Mouse (Mus musculus) kidney, postnatal 0 days (tissue): ENCODE measurements at regions not wholly inside any gene's neighbourhood (a gene's known extent, or its start where the extent isn't known, plus 50 kb on each side); places are given as distances from the start of the nearest gene placed in this dataset.

Experiments
- ATAC-seq: fragments of 200-750 bp; cut with Nextera tagmentation; replicated peaks from 2 replicates; pipeline ENCODE4 v1.8.0; 2017; ENCODE audit warnings: low read depth, moderate number of reproducible peaks, moderate TSS enrichment, moderate library complexity; ENCODE audit not compliant: low FRiP score
- DNase-seq: peaks from one replicate; pipeline ENCODE4 v3.0.0-alpha.2; 2016; ENCODE audit warnings: low spot score
- H3K27ac ChIP-seq: fragments of 300-500 bp; sonication (generic); 2 replicates; pipeline ENCODE4 v1.5.1; 2014; ENCODE audit warnings: mild to moderate bottlenecking
- H3K27me3 ChIP-seq: fragments of 300-500 bp; sonication (generic); 2 replicates; pipeline ENCODE4 v1.6.1; 2014; ENCODE audit warnings: low read length, mixed read lengths; ENCODE audit not compliant: insufficient read depth
- H3K36me3 ChIP-seq: fragments of 300-500 bp; sonication (generic); 2 replicates; pipeline ENCODE4 v1.6.1; 2014; ENCODE audit warnings: low read length, mixed read lengths; ENCODE audit not compliant: insufficient read depth
- H3K4me1 ChIP-seq: fragments of 300-500 bp; sonication (generic); replicated peaks from 2 replicates; pipeline ENCODE4 v1.6.1; 2014; ENCODE audit warnings: antibody characterized with exemption, low read length, mixed read lengths; ENCODE audit not compliant: insufficient read depth
- H3K4me2 ChIP-seq: fragments of 300-500 bp; sonication (generic); 2 replicates; pipeline ENCODE4 v1.6.1; 2014; ENCODE audit warnings: mild to moderate bottlenecking, low read length, moderate library complexity, mixed read lengths
- H3K4me3 ChIP-seq: fragments of 300-500 bp; sonication (generic); replicated peaks from 2 replicates; pipeline ENCODE4 v1.5.1; 2014; ENCODE audit warnings: low read depth, low read length
- H3K9ac ChIP-seq: fragments of 300-500 bp; sonication (generic); 2 replicates; pipeline ENCODE4 v1.6.1; 2014; ENCODE audit warnings: low read depth, low read length
- H3K9me3 ChIP-seq: fragments of 300-500 bp; sonication (generic); replicated peaks from 2 replicates; pipeline ENCODE4 v1.6.1; 2016; ENCODE audit warnings: low read length, inconsistent platforms, mixed read lengths
- CTCF ChIP-seq: IDR thresholded peaks from 2 replicates; pipeline ENCODE4 v1.5.1; 2016; ENCODE audit warnings: antibody characterized with exemption, low read depth, mild to moderate bottlenecking, moderate library complexity
- WGBS: fragments of 180-500 bp; shearing (Covaris S2); extraction: QIAGEN DNeasy Blood & Tissue Kit; methylation state at CpG from one replicate; pipeline ENCODE4 v1.1.7; 2014; 5-methylcytosine and 5-hydroxymethylcytosine counted together

DNA sequence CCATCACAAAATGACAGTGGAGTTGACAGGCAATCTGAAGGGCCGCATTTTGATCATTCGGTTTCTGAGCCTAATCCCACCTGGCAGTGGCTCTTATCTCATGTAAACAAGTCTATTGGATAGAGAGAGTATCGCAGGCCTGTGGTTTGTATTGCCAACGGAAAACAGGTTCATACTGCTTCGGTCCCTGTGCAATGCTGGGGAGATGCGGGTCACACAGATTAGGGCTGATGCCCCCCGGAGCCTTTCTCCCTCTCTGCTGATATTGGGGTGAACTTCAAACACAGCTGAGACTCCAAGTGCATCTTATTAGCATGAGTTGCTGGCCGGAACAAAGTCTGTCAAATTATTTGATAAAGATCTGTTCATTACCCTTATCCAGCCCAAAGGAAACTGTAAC is 451.2 kb downstream of the Prdm2 start:
- no peak overlapping the region for H3K27ac ChIP-seq
- ATAC-seq: no peak

DNA sequence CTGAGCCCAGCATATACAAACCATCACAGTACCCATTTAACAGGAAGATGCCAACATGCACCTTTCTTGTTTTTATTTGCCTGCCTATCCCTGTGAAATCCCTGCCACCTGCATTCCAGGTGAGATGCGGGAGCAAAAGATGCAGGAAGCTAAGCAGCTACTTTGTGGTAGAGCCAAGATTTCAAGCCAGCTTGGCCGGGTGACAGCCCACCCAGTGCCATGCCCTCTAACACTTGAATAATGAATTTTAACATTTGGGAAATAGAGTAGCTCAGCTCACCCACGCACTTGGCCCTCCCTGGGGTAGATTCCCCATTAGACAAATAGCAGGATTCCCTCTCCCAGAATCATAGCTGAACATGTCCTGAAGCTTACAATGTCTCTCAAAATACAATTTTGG is 454.7 kb downstream of the Prdm2 start:
- TF ChIP-seq CTCF: no peak
- H3K4me2 ChIP-seq: no peak overlapping the region
- no peak overlapping the region for H3K9ac ChIP-seq
- no peaks in the 10 kb centered on the region for H3K4me1 ChIP-seq
- DNase-seq (no peak), ATAC-seq (no peak)
- no peaks in the 10 kb centered on the region for H3K9me3 ChIP-seq
- H3K4me3 ChIP-seq: no peak overlapping the region
- 70% methylated on average over 3 of the region's 3 CpGs for WGBS
- no peak overlapping the region for H3K27ac ChIP-seq
- H3K27me3 ChIP-seq: no peaks in the 10 kb centered on the region
- H3K36me3 ChIP-seq: no peaks in the 10 kb centered on the region

More for the DNA sequence above, 451.2 kb downstream of the Prdm2 start:
- H3K4me1 ChIP-seq: no peaks in the 10 kb centered on the region
- TF ChIP-seq CTCF: no peak
- DNase-seq: no peak
- no peak overlapping the region for H3K4me3 ChIP-seq
- H3K9ac ChIP-seq: no peak overlapping the region
- no peaks in the 10 kb centered on the region; the same call in 1 of the 2 replicates for H3K9me3 ChIP-seq
- H3K36me3 ChIP-seq: no peaks in the 10 kb centered on the region
- H3K27me3 ChIP-seq: no peaks in the 10 kb centered on the region
- 76% methylated on average over 8 of the region's 8 CpGs for WGBS
- H3K4me2 ChIP-seq: no peak overlapping the region

DNA sequence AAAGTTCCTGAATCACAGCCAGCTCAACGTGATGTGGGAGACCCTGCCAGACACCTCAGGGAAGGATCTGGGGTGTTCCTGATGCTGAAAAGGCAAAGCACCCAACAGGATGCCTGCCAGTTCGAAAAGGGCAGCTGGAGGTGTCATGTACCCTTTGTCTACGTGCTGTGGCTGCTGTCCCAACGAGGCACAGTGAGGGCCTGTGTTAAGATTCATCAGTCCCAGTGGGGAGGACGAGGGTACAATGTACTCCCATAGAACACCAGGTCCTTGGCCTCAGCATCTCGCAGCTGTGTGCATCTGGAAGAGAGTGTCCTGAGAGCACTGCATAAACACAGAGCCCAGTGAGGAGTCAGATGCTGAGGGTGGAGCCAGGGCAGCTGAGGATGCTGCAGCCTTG is 456.5 kb downstream of the Prdm2 start:
- no peak overlapping the region for H3K4me2 ChIP-seq
- ATAC-seq (no peak), DNase-seq (no peak)
- no peak overlapping the region for H3K9ac ChIP-seq
- no peak overlapping the region for H3K4me3 ChIP-seq
- no peaks in the 10 kb centered on the region for H3K4me1 ChIP-seq
- H3K9me3 ChIP-seq: no peaks in the 10 kb centered on the region
- no peaks in the 10 kb centered on the region for H3K27me3 ChIP-seq
- WGBS: 58% methylated on average over 6 of the region's 6 CpGs
- no peak overlapping the region for H3K27ac ChIP-seq
- TF ChIP-seq CTCF: no peak
- H3K36me3 ChIP-seq: no peaks in the 10 kb centered on the region

DNA sequence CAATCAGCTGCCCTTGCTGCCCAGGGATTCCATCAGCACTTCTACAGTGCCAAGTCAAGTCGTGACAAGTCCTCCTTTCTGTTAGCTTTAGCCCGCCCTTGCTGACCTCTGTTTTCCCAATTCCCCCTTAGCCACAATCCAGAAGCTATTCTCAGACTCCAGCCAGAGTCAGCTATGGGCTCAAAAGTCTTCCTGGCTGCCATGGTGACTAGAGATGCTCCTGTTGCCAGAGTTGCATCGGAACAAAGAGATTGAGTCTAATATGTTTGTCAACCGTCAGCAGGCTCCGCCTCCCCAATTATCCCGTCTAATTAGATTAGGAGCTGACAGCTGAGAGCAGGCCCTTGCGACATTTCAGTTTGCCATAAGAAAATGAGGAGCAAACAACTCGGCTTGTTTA is 462.9 kb downstream of the Prdm2 start:
- DNase-seq: no peak

DNA sequence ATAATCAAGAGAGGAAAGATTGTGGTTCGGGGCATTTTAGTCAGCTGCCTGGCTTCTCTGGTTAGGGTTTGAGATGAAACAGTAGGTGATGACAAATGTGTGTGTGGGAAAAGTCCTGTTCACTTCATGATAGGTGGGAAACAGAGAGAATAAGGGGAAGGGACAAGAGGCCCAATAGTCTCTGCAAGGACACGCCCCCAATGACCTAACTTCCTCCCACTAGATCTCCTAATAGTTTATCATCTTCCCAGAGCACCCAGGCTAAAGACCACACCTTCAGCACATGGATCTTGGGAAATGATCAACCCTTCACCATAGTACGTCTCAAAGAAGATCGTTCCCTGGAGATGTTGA is 484.3 kb upstream of the Kazn start:
- no peak for DNase-seq
- TF ChIP-seq CTCF: no peak
- Histone ChIP-seq H3K9me3 (no peaks in the 10 kb centered on the region), H3K9ac (no peak overlapping the region), H3K27ac (no peak overlapping the region), H3K36me3 (no peaks in the 10 kb centered on the region), H3K27me3 (no peaks in the 10 kb centered on the region), H3K4me2 (no peak overlapping the region), H3K4me1 (no peaks in the 10 kb centered on the region), H3K4me3 (no peak overlapping the region)
- 85% methylated on average over 4 of the region's 4 CpGs for WGBS
- no peak for ATAC-seq

More for the DNA sequence above, 462.9 kb downstream of the Prdm2 start:
- Histone ChIP-seq H3K4me2 (no peak overlapping the region), H3K4me1 (no peaks in the 10 kb centered on the region), H3K27ac (no peak overlapping the region), H3K27me3 (no peaks in the 10 kb centered on the region), H3K9me3 (no peaks in the 10 kb centered on the region), H3K9ac (no peak overlapping the region), H3K4me3 (no peak overlapping the region), H3K36me3 (no peaks in the 10 kb centered on the region)
- no peak for TF ChIP-seq CTCF
- no peak for ATAC-seq
- 58% methylated on average over 8 of the region's 8 CpGs for WGBS

DNA sequence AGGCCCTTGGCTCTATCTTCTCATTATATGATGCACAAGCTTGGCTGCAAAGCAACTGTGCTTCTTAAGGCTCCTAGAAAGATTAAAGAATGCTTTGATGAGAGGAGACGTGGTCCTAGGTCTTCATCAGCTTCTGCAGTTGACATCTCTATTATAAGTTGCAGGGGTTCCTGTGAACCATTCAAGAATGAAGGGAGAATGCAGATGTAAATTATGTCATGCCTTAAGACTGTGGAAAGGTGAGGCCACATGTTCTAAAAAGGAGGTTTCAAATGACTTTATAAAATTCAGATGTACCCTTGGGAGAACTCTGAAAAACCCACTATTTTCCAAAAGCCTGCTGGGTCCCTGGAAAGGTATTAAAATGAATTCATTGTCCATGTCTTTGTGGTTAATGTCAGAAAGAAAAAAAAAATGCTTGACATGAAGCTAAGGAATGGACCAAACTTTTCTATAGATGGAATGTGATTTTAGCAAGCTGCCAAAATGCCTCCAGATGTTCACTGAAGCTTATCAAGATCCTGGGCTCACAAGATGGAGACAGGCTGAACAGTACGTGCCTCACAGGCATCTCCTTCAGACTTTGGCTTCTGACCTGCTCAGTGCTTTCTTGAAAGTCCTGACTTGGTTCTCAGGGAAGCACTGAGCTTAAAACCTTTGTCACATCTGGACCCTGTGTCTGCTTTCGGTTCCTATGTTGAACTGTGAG is 483.8 kb upstream of the Kazn start:
- Histone ChIP-seq H3K9ac (no peak overlapping the region), H3K4me3 (no peak overlapping the region), H3K9me3 (no peaks in the 10 kb centered on the region), H3K4me1 (no peaks in the 10 kb centered on the region), H3K27me3 (no peaks in the 10 kb centered on the region), H3K4me2 (no peak overlapping the region), H3K27ac (no peak overlapping the region), H3K36me3 (no peaks in the 10 kb centered on the region)
- ATAC-seq: no peak
- DNase-seq: no peak
- no peak for TF ChIP-seq CTCF
- WGBS: 48% methylated on average over 3 of the region's 3 CpGs

DNA sequence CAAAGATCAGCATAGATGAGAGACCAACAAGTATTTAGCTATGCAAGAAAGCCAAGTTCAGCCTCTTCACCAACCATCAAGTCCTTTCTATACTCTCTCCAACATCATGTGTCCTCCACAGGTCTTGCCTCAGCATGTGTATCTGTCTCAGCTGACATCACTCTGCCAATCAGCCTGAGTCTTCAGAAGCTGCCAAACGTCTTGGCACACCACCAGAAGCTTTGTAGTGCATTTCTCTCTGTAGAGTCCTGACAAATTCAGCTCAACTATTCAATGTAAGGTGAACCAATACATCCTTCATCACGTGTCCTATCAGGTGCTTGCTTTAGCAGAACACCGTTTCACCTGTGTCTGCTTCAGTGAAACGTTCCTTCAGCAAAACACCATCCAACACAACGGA is 462.4 kb upstream of the Kazn start:
- no peaks in the 10 kb centered on the region for H3K9me3 ChIP-seq
- H3K27me3 ChIP-seq: no peaks in the 10 kb centered on the region
- DNase-seq (no peak), ATAC-seq (no peak)
- no peaks in the 10 kb centered on the region; the same call in 1 of the 2 replicates for H3K4me1 ChIP-seq
- H3K36me3 ChIP-seq: no peaks in the 10 kb centered on the region
- no peak overlapping the region for H3K9ac ChIP-seq
- no peak overlapping the region for H3K4me3 ChIP-seq
- no peak for TF ChIP-seq CTCF
- no peak overlapping the region for H3K27ac ChIP-seq
- 90% methylated on average over 5 of the region's 5 CpGs for WGBS
- no peak overlapping the region for H3K4me2 ChIP-seq
